Mouse (Mus musculus) fibroblast of lung, adult 2 months (primary cell): ENCODE data around the gene Gm28038.
A peak's percentile ranks its signal among the peaks of the same experiment; 100 is the strongest.

Experiments
- DNase-seq: peaks from one replicate; pipeline ENCODE4 v3.0.0-alpha.2; 2011; ENCODE audit warnings: low read depth

Gm28038 gene

DNA sequence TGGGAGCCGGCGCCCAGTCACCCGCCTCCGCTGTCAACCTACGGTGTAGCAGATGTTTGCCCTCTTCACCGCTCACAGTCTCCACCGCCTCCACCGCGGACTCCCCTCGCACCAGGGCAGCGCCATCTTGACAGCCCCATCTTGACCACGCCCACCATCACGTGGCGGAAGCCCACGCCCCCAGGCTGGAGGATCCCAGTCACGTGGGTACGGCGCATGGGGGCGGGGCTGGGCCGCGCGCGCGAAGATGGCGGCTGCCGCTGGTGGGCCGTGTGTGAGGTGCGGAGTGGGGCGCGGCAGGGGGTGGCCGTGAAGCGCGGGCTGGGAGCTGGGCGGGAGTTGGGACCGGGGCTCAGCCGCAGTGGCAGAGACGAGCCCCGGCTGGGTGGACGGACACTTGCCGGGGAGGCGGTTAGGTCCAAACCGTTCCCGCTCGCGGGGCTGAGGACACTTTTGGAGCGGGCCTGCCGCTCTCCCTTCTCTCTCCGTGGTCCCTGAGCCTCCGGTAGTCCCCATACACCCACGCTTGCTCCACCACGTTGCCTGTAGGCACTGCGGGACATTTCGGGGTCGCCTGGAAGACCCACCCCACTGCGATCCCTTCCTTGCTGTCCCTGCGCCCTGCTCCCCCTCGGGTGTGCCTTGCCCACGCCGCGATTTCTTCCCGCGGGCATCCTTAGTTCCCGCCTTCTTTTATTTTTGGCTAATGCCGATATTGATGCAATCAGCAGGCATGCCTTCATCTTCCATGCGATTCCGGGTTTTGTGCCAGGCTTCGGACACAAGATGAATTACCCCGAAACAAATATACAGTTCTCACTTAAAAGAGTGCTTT, 5.6 kb downstream of the Gm28038 start, which contains the start of the genes Dolk and Nup188:
TSS of gene Dolk (minus strand) at position 143 of the 835 bp plus-strand sequence.
TSS of gene Nup188 (plus strand) at position 206 of the 835 bp plus-strand sequence.
- peak; percentile 64 for DNase-seq

DNA sequence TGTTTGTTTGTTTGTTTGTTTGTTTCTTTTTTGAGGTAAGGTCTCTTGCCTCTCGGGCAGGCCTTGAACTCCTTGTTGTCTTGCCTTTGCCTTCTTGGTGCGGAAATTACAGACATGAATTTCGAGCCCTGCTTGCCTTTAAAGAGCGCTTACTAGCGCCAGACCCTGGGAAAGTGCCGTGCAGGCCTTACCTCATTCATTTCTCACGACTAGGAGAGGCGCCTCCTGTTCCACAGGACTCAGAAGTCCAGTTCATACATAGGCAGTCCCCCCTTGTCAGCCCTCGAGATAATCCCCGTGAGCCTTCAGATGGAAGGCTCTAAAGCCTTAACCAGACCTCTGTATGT, 6.2 kb downstream of the Gm28038 start:
- DNase-seq, result no peak

- no peak for DNase-seq
Measured at GRCm38 (mm10) chr2:30299525-30299924, 18.7 kb downstream of the Gm28038 start.

DNA sequence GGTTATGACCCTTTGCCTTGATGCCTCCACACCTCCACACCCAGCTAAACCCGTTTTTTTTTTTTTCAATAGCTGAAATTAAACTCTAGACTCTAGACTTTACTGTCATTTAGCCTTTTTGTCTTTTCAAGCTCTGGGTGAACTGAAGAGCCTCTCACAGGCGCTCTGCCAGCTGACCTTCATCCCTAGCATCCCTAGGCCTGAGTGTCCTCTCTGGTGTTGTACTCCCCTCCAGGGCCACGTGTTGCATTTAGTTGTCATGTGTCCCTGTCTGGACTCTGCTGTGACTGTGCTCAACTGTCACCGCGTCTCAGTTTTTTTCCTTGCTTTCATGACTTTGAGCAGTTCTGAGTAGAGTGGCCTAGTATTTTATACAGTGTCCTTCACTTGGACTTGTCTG, 19.1 kb downstream of the Gm28038 start:
- DNase-seq, result no peak

DNA sequence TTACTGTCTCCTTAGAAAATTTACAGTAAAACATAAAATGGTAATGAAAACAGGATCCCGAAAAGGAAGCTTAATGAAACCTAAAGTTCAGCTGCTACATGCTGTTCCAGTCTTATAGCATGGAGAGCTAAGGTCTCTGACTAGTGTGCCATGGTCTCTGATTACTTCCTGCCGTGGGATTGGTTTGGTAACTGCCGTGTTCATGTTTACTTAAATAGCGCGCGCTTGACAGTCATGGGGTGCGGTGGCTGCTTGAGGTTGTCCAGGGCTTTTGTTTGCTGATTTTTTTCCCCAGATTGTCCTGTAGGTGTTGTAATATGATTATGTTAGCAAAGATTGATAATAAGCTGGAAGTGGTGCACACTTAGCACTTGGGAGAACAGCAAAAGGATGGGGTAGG, 25.2 kb downstream of the Gm28038 start:
- no peak for DNase-seq

DNA sequence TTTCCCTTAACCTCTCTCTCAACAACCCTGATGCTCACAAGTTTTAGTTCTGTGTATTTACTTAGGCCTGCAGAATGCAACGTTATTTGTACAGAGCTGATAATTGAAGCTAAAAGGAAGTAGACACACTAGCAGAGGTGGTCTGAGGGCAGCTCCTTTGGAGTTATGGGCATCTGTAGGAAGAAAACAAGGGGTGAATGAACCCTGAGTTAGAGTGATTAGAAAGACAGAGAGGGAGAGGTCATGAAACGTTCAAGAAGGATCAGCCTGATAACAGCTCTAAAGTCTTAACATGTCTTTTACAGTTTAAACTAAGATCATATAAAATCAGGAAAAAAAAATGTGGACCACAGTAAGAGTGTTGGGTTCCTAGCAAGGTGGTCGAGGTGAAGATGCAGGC, 28.5 kb downstream of the Gm28038 start:
- DNase-seq, result no peak

GRCm38 (mm10) chr2:30311481-30311880, 30.6 kb downstream of the Gm28038 start:
- no peak for DNase-seq

DNA sequence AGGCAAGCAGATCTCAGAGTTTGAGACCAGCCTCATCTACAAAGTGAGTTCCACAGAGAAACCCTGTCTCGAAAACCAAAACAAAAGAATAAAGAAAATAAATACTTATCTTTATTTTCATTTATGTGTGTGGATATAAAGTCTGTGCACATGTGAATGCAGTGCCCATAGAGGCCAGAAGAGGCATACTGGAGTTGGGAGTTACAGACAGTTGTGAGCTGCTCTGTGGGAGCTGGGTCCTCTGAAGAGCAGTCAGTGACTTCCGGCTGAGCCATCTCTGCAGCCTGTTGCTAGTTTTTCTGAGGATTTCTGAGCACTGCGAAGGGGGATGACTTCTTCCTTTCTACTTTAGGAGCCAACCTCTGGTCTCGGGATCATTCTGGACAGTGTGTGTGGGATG, 35.3 kb downstream of the Gm28038 start:
- no peak for DNase-seq

DNA sequence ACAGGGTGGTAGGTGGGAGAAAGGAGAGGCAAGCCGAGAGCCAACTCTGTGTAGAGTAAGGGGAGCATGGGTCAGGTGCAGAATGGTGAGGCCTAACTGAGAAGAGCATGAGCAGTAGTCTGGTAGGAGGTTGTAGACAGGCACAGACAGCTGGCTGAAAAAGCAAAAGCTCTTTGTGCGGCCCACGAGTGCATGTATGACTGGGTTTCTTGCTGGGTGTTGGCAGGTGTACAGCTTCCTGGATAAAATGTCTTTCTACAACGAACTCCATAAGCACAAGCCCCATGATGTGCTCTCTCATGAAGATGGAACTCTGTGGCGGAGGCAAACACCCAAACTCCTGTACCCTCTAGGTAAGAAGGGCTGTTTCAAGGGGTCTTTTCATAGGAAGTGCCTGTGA, 36.1 kb downstream of the Gm28038 start:
- no peak for DNase-seq

GRCm38 (mm10) chr2:30319260-30319659, 38.4 kb downstream of the Gm28038 start:
- no peak for DNase-seq

GRCm38 (mm10) chr2:30323111-30323510, 42.3 kb downstream of the Gm28038 start:
- peak; percentile 23 for DNase-seq

- peak; percentile 22 for DNase-seq
Measured at GRCm38 (mm10) chr2:30325296-30325695, 44.5 kb downstream of the Gm28038 start.

DNA sequence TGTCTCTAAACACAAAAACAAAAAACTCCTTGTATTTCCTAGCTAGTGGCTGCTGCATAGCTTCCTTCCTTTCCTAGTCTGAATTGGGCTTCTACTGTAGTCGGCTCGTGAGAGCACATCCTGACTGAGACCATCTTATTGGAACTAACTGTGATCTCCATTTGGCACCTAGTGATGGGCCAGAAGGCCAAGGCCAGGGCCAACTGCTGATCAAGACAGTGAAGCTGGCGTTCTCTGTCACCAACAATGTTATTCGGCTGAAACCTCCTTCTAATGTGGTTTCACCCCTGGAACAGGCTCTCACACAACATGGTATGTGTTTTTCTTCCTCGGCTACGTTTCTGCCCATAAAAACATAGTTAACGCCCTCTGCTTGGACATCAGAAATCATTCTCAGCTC, 46.4 kb downstream of the Gm28038 start:
- DNase-seq, result no peak

GRCm38 (mm10) chr2:30328791-30329190, 47.9 kb downstream of the Gm28038 start:
- DNase-seq, result no peak

DNA sequence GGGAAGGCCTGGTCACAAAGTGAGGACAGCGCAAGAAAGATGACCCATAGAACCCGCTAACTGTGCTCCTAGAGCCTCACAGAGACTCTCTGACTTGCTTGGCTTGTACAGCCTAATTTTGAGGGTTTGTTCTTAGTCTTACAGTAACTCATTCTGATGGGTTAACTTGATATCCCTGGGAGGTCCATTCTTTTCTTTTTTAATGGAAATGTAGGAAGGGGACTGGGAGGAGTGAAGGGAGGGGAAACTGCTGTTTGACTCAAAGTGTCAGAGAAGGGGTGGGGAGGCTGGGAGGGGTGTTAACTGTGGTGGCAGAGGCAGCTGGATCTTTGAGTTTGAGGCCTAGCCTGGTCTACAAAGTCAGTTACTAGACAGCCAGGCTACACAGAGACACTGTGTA, 54.5 kb downstream of the Gm28038 start:
- no peak for DNase-seq

DNA sequence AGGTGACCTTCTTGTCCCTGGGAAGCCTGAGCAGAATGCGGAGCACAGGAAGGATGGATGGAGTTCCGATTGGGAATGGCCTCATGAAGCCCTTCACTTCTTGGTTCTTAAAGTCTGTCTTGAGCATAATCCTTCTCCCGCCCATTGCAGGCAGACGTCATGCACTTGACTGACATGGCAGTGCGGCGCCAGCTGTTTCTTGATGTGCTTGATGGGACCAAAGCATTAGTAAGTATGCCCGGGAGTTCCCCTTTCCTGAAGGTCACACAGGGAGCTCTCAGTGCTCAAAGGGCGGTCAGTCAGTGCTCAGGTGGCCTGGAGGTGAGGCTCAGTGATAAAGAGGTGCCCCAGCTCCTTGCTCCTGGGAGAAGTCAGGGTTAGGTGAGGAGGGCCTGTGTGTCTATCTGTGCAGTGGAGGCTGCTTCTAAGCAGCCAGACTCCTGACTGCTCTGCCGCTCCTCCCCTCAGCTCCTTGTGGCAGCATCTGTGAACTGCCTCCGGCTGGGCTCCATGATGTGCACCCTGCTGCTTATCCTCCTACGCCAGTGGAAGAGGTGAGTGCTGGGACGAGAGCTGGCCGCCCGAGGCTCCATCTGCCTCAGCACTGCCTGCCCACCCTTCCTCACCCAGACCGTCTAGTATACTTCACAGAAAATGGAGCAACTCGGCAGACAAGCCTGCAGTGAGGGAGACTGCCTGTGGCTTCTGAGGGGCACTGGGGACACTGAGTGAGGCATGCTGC, 55.5 kb downstream of the Gm28038 start:
- no peak for DNase-seq

DNA sequence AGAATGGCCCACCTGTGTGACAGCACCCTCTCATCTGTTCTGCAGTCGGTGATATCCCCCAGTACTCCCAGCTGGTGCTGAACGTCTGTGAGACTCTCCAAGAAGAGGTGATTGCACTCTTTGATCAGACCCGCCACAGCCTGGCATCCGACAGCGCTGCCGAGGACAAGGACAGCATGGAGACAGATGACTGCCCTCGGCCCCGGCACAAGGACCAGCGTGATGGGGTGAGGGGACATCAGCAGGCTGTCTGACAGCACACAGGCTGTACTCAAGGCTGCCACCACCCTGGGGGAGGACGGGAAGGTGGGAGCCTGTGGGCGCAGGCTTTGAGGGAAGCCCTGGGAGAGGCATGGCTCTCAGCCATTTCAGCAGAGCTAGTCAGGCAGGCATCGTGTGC, 56.3 kb downstream of the Gm28038 start:
- no peak for DNase-seq

DNA sequence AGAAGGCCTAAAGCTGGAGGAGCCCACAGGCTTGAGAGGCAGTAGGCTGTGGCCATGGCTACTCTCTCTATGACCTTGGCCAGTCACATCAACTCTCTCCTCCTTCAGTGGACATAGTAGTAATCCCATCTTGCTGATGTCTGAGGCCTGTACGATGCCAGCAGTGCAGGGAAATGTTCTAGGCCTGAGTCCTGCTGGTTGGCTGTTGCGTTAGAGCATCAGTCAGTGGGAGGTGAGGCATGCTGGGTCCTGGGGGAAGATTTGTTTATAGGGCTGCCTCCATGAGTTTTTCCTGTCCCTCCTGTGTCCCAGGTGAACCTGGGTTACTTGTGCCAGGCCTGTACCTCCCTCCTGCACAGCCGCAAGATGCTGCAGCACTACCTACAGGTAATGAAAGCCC, 61.2 kb downstream of the Gm28038 start:
- DNase-seq, result no peak

- DNase-seq, result no peak
Measured at GRCm38 (mm10) chr2:30342544-30342943, 61.7 kb downstream of the Gm28038 start.

GRCm38 (mm10) chr2:30343601-30344137, 62.8 kb downstream of the Gm28038 start:
- DNase-seq, result no peak

GRCm38 (mm10) chr2:30345971-30346676, 65.3 kb downstream of the Gm28038 start:
- DNase-seq, result no peak

- DNase-seq, result no peak
Measured at GRCm38 (mm10) chr2:30349196-30349595, 68.4 kb downstream of the Gm28038 start.
